Mouse (Mus musculus) heart, embryonic 10.5 days (tissue): ENCODE measurements around the gene C2. TPM values are rescaled to one million over a fixed set of nuclear protein-coding genes. Genes with fewer than 3 reads are reported as not detected.
"Not testable (repeated sequence)": the region's sequence is repeated elsewhere in the genome, so short reads cannot be mapped to it uniquely, and the experiment has no call there.

ENCODE experiments used
- DNase-seq: peaks from one replicate; pipeline ENCODE4 v3.0.0-alpha.2; 2017; ENCODE audit warnings: low spot score
- H3K27ac ChIP-seq: fragments of 300-500 bp; sonication (generic); 2 replicates; pipeline ENCODE4 v1.5.1; 2016; ENCODE audit warnings: mild to moderate bottlenecking
- H3K27me3 ChIP-seq: fragments of 300-500 bp; sonication (generic); 2 replicates; pipeline ENCODE4 v1.6.1; 2016; ENCODE audit warnings: mild to moderate bottlenecking; ENCODE audit not compliant: poor library complexity, insufficient read depth, severe bottlenecking
- H3K36me3 ChIP-seq: fragments of 300-500 bp; sonication (generic); 2 replicates; pipeline ENCODE4 v1.6.1; 2016; ENCODE audit warnings: mild to moderate bottlenecking, moderate library complexity
- H3K4me1 ChIP-seq: fragments of 300-500 bp; sonication (generic); 2 replicates; pipeline ENCODE4 v1.6.1; 2016; ENCODE audit warnings: mild to moderate bottlenecking
- H3K4me3 ChIP-seq: fragments of 300-500 bp; sonication (generic); 2 replicates; pipeline ENCODE4 v1.5.1; 2016; ENCODE audit warnings: mild to moderate bottlenecking, moderate library complexity
- H3K9me3 ChIP-seq: fragments of 300-500 bp; sonication (generic); 2 replicates; pipeline ENCODE4 v1.6.1; 2016; ENCODE audit warnings: mild to moderate bottlenecking, moderate library complexity
- WGBS: fragments of 180-500 bp; shearing (Covaris S2); methylation state at CpG from one replicate; pipeline ENCODE4 v1.1.7; 2016; 5-methylcytosine and 5-hydroxymethylcytosine counted together
- microRNA-seq: library from miRNA; unstranded; fragments of <30 nt; microRNA quantifications from one replicate; pipeline ENCODE4, GENCODE M21; 2017
- polyA plus RNA-seq: library from polyadenylated mRNA; unstranded; fragments of >200 nt; fragmentation: Nextera tagmentation; extraction: Ambion mirVana; gene quantifications from 2 replicates; pipeline ENCODE4 v1.2.1, GENCODE M21; 2016

C2 gene
- polyA plus RNA-seq, 1 experiment from 2014 or later: 1.6 TPM

GRCm38 (mm10) chr17:34836856-34837221 lies 61.2 kb downstream of the C2 start, which contains the start of the genes Stk19 and Dxo:
Gene Stk19 (minus strand): TSS chr17:34836945.
Gene Dxo (plus strand): TSS chr17:34837019.
- no peaks in the 10 kb centered on the region for H3K9me3 ChIP-seq
- H3K27ac ChIP-seq: peak within 1 kb of the TSS; percentile 87
- peaks cover 33% of the 10 kb centered on the region for H3K4me1 ChIP-seq
- H3K36me3 ChIP-seq: peaks cover 56% of the 10 kb centered on the region
- peak; percentile 98 for DNase-seq
- WGBS: under 1% methylated on average over 40 of the region's 40 CpGs
- H3K4me3 ChIP-seq: peak within 1 kb of the TSS; percentile 94
- H3K27me3 ChIP-seq: no peaks in the 10 kb centered on the region

GRCm38 (mm10) chr17:34836155-34836855 lies 61.8 kb downstream of the C2 start:
- peaks cover 55% of the 10 kb centered on the region for H3K36me3 ChIP-seq
- no peaks in the 10 kb centered on the region for H3K9me3 ChIP-seq
- peak; percentile 95 for DNase-seq
- H3K4me3 ChIP-seq: peak overlapping the region; percentile 94
- peaks cover 33% of the 10 kb centered on the region for H3K4me1 ChIP-seq
- 5% methylated on average over 48 of the region's 48 CpGs for WGBS
- H3K27ac ChIP-seq: peak overlapping the region; percentile 87
- H3K27me3 ChIP-seq: no peaks in the 10 kb centered on the region

- not testable (repeated sequence) for H3K4me3 ChIP-seq, H3K4me1 ChIP-seq, H3K9me3 ChIP-seq, DNase-seq, H3K27ac ChIP-seq, H3K27me3 ChIP-seq
- peaks cover 76% of the 10 kb centered on the region for H3K36me3 ChIP-seq
- WGBS: 100% methylated on average over 1 of the region's 1 CpGs
Measured at GRCm38 (mm10) chr17:34830776-34831175, 67.3 kb downstream of the C2 start.

- Histone ChIP-seq H3K27ac (no peak overlapping the region), H3K36me3 (no peaks in the 10 kb centered on the region), H3K27me3 (0 out of 2 replicates have a peak, but pooled peaks cover 12% of the 10 kb centered on the region), H3K9me3 (no peaks in the 10 kb centered on the region), H3K4me1 (no peaks in the 10 kb centered on the region), H3K4me3 (no peak overlapping the region)
- 72% methylated on average over 7 of the region's 7 CpGs for whole genome bisulfite sequencing
- DNase-seq: no peak
Measured at GRCm38 (mm10) chr17:34814818-34815370, 83.2 kb downstream of the C2 start.

- not testable (repeated sequence) for DNase-seq, H3K9me3 ChIP-seq, H3K4me1 ChIP-seq, H3K27ac ChIP-seq, H3K36me3 ChIP-seq, H3K4me3 ChIP-seq
- H3K27me3 ChIP-seq: 0 out of 2 replicates have a peak, but pooled peaks cover 12% of the 10 kb centered on the region
- WGBS: 50% methylated on average over 12 of the region's 12 CpGs
Measured at GRCm38 (mm10) chr17:34813747-34814146, 84.3 kb downstream of the C2 start.

Small RNA genes within 50 kb of the gene (microRNA-seq; reads per million reads assigned to microRNA genes)
- 1.3 reads per million for gene Mir6970
- not detected for gene Mir6971
- not detected for gene Mir6972

Other genes starting within 250 kb of the C2 start
- gene Tnxb, start 227.7 kb downstream of the C2 start, polyA plus RNA-seq: 0.04 and 0.07 TPM in 2 replicates
- gene C4b, start 154.4 kb downstream of the C2 start, polyA plus RNA-seq: not detected in 2 replicates
- not detected in 2 replicates for gene Cyp21a1, start 93.7 kb downstream of the C2 start, polyA plus RNA-seq
- gene Stk19, start 61.3 kb downstream of the C2 start, polyA plus RNA-seq: 22.3 and 22.8 TPM in 2 replicates
- 48.1 and 62.2 TPM in 2 replicates for gene Dxo, start 61.2 kb downstream of the C2 start, polyA plus RNA-seq
- gene Skiv2l, start 48.1 kb downstream of the C2 start, polyA plus RNA-seq: 39.9 and 43.6 TPM in 2 replicates
- 89.6 and 104 TPM in 2 replicates for gene Nelfe, start 47.9 kb downstream of the C2 start, polyA plus RNA-seq
- gene Cfb, start 35.7 kb downstream of the C2 start, polyA plus RNA-seq: 1.3 and 11.4 TPM in 2 replicates
- 2.2 and 4.1 TPM in 2 replicates for gene Zbtb12, start 18.8 kb downstream of the C2 start, polyA plus RNA-seq
- gene Gm20547, start 16.2 kb downstream of the C2 start, polyA plus RNA-seq: not detected in 2 replicates
- 46.3 and 66.0 TPM in 2 replicates for gene Ehmt2, start 204 bp upstream of the C2 start, polyA plus RNA-seq
- 0.10 and 0.41 TPM in 2 replicates for gene Slc44a4, start 16.2 kb upstream of the C2 start, polyA plus RNA-seq
- gene Neu1, start 33.0 kb upstream of the C2 start, polyA plus RNA-seq: 21.3 and 25.5 TPM in 2 replicates
- 0.20 TPM in 1 of 2 replicates, not detected in the other for gene Hspa1b, start 61.0 kb upstream of the C2 start, polyA plus RNA-seq
- gene Gm20481, start 71.6 kb upstream of the C2 start, polyA plus RNA-seq: 0.52 TPM in 1 of 2 replicates, not detected in the other
- gene Hspa1a, start 73.9 kb upstream of the C2 start, polyA plus RNA-seq: 1.8 and 2.4 TPM in 2 replicates
- 1.6 and 1.7 TPM in 2 replicates for gene Hspa1l, start 74.4 kb upstream of the C2 start, polyA plus RNA-seq
- 197 and 247 TPM in 2 replicates for gene Lsm2, start 83.6 kb upstream of the C2 start, polyA plus RNA-seq
- 112 and 166 TPM in 2 replicates for gene Vars, start 102.7 kb upstream of the C2 start, polyA plus RNA-seq
- gene Vwa7, start 118.3 kb upstream of the C2 start, polyA plus RNA-seq: 0.26 and 0.34 TPM in 2 replicates
- 3.3 and 4.0 TPM in 2 replicates for gene Sapcd1, start 129.8 kb upstream of the C2 start, polyA plus RNA-seq
- gene Msh5, start 148.5 kb upstream of the C2 start, polyA plus RNA-seq: 3.9 and 5.4 TPM in 2 replicates
- 374 and 380 TPM in 2 replicates for gene Clic1, start 151.7 kb upstream of the C2 start, polyA plus RNA-seq
- gene Ddah2, start 160.8 kb upstream of the C2 start, polyA plus RNA-seq: 192 and 290 TPM in 2 replicates
- not detected in 2 replicates for gene Ly6g6c, start 167.1 kb upstream of the C2 start, polyA plus RNA-seq
- gene Mpig6b, start 167.9 kb upstream of the C2 start, polyA plus RNA-seq: 0.63 and 1.0 TPM in 2 replicates
- 0.18 and 0.39 TPM in 2 replicates for gene Ly6g6e, start 178.6 kb upstream of the C2 start, polyA plus RNA-seq
- gene Ly6g6d, start 179.8 kb upstream of the C2 start, polyA plus RNA-seq: 2.5 and 2.6 TPM in 2 replicates
- gene Ly6g6f, start 187.3 kb upstream of the C2 start, polyA plus RNA-seq: 0.91 and 1.0 TPM in 2 replicates
- 66.7 and 69.8 TPM in 2 replicates for gene Abhd16a, start 191.0 kb upstream of the C2 start, polyA plus RNA-seq
- not detected in 2 replicates for gene Ly6g5c, start 210.0 kb upstream of the C2 start, polyA plus RNA-seq
- 0.73 and 0.99 TPM in 2 replicates for gene Ly6g5b, start 217.2 kb upstream of the C2 start, polyA plus RNA-seq
- 17.1 and 24.5 TPM in 2 replicates for gene Gpank1, start 223.2 kb upstream of the C2 start, polyA plus RNA-seq
- gene Csnk2b, start 223.8 kb upstream of the C2 start, polyA plus RNA-seq: 220 and 246 TPM in 2 replicates
- gene D17H6S53E, start 228.1 kb upstream of the C2 start, polyA plus RNA-seq: 7.4 and 11.5 TPM in 2 replicates
- gene Apom, start 233.8 kb upstream of the C2 start, polyA plus RNA-seq: 3.0 and 72.5 TPM in 2 replicates
- gene Bag6, start 236.9 kb upstream of the C2 start, polyA plus RNA-seq: 51.4 and 65.5 TPM in 2 replicates